Mouse (Mus musculus): ENCODE data around the gene Trim28.

DNA sequence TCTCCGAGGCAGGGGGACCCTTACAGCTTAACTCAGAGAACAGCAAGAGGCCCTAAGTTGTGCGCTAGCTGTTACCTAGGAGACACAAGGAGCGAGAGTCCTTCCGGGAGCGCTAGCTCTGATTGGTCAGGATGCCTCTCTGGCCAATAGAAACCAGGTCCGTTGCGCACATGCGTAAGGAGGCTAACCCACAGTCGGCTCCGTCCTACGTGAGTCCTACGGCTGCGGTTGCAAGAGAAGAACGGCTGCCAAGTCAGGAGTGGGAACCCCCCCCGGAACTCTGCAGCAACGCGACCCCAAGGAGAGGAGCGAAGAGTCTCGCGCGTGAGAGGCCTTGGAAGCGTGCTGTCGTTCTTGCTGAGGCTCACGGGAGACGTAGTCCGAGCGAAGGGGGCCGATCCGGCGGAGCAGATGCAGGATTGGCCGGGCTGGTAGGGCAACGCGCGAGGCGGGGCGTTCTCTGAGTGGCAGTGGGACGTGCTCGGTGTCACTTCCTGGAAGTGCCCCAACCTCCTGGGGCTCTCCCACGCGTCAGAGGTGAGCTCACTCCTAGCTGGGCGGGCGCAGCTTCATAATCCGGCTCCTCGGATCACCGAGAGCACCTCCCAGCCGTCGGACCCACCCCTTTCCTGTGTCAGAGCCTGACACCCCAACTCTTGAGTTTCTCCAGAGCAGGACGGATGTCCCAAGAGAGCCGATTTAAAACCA lies 21.1 kb upstream of the Trim28 start, which contains the start of gene Zfp446:
- no peak for TF ChIP-seq GATA1 (IDR thresholded peaks at IDR 0.05; ENCODE audit: low read length)
- TF ChIP-seq TAL1 (IDR thresholded peaks at IDR 0.05; ENCODE audit: low read length), result no peak
